Mouse (Mus musculus): ENCODE data around the gene Dpp6.
A peak's percentile ranks its signal among the peaks of the same experiment; 100 is the strongest.

The Dpp6 gene

GRCm38 (mm10) chr5:27066837-27067236 is 249.8 kb downstream of the Dpp6 start:
- DNase-seq = peak; percentile 41

DNA sequence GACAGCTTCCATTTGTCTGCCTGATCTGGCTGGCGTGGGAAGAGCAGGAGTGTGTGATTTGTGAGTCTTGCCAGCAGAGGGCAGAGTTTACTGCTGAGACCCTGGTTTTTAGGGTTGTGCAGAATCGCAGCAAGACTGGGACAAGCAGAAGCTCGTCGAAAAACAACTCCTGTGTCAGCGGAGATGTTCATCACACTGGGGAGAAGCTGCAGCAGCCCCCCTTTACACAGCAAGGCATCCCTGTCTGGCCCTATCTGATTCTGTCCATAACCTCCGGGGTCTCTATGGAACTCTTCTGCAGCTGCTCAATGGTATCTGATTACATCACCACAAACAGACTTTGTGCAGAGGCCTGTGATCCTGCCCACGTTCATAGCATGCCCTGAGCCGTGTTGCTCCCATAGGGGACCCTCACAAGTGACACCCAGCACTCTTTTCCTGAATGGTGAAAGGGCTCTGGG is 258.2 kb downstream of the Dpp6 start:
- peak; percentile 71 for DNase-seq

DNA sequence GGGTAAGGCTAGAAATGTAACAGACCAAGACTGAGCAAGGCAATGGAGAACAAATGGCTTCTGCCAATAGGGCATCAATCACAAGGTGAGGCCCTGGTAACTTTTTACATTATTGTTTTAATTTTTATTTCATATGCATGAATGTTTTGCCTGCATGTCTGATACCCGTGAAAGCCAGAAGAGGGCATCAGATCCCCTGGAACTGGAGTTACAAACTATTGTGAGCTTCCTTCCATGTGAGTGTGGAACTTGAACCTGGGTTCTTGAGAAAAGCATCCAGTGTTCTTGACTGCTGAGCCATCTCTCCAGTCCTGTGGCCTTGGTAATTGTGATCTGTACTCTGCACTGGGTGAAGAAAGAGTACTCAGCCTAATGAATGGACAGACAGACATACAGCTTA is 259.0 kb downstream of the Dpp6 start:
- DNase-seq = no peak

- DNase-seq = no peak
These were observed 260.8 kb downstream of the Dpp6 start for GRCm38 (mm10) chr5:27077821-27078220.

- DNase-seq = no peak
These were observed 264.3 kb downstream of the Dpp6 start for GRCm38 (mm10) chr5:27081275-27081674.

GRCm38 (mm10) chr5:27083762-27084161 is 266.8 kb downstream of the Dpp6 start:
- DNase-seq = no peak

- DNase-seq = peak; percentile 39
These were observed 291.2 kb downstream of the Dpp6 start for GRCm38 (mm10) chr5:27108221-27108620.

- DNase-seq = no peak
These were observed 305.5 kb downstream of the Dpp6 start for GRCm38 (mm10) chr5:27122479-27122878.

DNA sequence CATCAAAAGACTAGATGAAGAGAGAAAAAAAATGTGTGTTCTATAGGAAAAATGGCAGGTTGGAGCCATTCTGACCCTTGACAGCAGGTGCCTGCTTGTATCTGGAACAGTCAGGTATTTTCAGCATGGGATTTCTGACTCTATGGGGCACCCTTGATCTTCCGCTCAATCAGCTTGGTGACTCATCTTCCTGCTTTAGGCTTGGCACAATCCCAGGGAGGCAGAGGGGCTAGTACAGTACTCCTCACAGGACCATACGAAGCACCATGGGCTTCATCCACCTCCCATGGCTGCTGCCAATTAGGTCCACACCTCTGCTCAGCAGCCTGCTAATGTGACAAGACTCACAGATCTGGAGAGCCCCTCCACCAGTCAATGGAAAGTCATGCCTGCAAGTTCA is 305.9 kb downstream of the Dpp6 start:
- DNase-seq = peak; percentile 58

DNA sequence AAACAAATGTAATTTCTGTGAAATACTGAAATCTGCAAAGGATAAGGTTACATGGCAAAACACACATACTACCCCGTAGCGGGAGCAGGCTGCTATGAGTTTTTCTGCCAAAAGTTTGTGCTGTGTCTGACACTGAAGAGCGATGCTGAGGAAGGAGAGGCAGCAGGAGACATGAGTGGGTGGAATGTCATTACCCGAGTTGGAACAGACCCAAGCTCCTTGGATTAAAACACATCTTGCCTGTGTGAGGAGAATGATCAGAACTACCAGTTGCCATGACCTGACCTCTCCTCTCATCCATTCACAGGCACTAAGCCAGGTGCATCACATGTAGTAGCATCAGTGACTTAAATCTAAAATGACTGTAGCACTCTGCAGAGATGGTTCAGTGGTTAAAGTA is 309.0 kb downstream of the Dpp6 start:
- peak; percentile 70 for DNase-seq

- DNase-seq = peak; percentile 76
These were observed 316.2 kb downstream of the Dpp6 start for GRCm38 (mm10) chr5:27133196-27133595.

GRCm38 (mm10) chr5:27134436-27135005 is 317.5 kb downstream of the Dpp6 start:
- no peak for DNase-seq

GRCm38 (mm10) chr5:27147397-27147945 is 330.5 kb downstream of the Dpp6 start:
- no peak for DNase-seq

DNA sequence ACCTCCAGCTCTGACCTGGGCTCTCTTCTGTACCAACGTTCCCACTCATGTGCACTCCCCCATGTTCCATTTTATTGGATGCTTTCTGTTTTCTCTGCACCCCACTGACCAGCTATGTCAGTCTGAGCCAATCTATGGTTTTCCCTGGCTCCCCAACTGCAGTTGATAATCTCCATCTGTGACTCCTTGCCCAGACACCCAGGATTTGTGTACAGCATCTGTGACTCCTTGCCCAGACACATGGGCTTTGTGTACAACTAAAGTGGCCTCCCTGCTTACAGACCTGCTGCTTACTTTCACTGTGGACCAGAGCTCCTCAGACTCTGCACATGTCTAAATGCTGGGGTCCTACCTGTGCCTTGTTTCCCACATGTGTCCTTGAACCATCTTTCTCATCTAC is 334.0 kb downstream of the Dpp6 start:
- no peak for DNase-seq

DNA sequence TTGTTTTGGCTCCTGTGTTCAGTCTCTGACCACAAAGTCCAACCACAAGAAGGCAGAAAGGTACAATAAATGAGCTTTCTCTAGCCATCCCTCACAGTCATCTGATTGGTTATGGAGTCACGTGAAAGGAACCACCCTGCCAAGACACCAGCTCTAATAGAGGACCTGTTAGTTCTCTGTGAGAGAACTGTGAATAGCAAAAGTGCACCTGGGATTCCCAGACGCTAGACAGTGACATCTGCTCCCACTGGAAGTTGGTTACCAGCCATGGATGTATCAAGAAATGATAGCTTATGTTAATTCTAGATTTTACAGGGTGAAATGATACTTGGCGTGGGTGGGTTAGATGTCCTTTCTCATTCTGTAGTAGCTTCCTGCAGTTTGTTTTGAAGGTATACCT is 338.7 kb downstream of the Dpp6 start:
- DNase-seq = no peak

GRCm38 (mm10) chr5:27156366-27156765 is 339.4 kb downstream of the Dpp6 start:
- peak; percentile 38 for DNase-seq

DNA sequence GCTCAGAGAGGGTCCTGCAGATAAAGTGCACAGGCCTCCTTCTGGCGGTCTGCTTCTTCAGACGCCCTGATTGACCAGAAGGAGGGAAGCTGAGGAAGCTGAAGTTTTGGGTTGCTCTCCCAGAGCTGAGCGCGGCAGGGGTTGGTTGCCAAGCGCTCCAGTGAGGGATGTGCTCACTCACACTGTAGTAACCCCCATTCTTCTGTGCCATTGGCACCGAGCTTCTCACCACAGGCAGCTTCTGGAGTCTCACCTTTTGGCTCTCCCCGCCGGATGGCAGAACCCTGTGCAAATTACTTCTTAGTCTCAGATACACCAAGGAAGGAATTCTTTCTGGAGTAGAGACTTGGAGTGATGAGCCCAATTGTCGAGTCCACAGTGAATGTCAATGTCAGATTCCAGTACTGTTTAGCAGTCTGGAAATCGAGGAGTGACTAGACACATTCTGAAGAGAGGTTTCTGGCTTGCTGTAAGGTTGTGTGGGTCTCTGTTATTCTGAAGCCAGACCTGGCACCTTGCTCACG is 344.2 kb downstream of the Dpp6 start:
- peak; percentile 36 for DNase-seq

GRCm38 (mm10) chr5:27168550-27168949 is 351.5 kb downstream of the Dpp6 start:
- no peak for DNase-seq

GRCm38 (mm10) chr5:27184963-27185362 is 368.0 kb downstream of the Dpp6 start:
- DNase-seq = no peak

GRCm38 (mm10) chr5:27191242-27191969 is 374.4 kb downstream of the Dpp6 start:
- DNase-seq = no peak

GRCm38 (mm10) chr5:27194157-27194556 is 377.2 kb downstream of the Dpp6 start:
- DNase-seq = no peak

- no peak for DNase-seq
These were observed 378.0 kb downstream of the Dpp6 start for GRCm38 (mm10) chr5:27194975-27195374.

DNA sequence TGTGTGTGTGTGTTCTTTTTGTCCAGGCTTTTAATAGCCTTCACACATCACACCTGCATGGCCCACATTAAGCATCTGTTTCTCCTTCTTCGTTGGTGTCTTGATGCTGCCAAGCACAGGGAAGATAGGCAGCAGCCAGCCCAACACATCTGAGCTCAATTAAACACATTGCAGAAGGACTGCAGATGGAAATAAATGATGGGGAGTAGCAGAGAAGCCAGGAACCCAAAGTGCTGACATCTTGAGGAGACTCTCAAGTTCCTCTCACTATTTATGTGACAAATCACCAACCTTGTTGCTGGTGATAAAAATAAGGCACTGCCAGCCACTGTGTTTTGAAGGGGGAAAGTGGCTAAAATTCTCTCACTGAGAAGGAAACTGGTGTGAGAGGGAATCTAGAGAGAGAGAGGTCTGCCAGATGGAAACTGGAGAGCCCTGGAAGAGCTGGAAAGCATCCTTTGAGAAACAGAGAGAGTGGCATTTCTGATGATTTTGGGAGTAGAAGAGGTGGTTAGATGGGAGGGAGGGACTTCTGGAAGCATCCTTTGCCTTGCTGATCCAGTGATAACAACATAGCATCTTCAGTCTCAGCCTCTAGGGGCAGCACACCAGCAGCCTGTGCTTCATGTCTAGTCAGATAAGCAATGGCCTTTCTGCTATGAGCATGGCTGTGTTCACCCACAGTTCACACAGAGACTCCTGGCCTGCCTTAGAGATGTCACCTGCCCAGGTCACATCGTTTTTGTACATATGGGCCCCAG is 383.8 kb downstream of the Dpp6 start:
- no peak for DNase-seq
